Mouse (Mus musculus) CH12.LX (cell line): ENCODE results near the gene Snx5. TPM values are rescaled to one million over a fixed set of nuclear protein-coding genes. Genes with fewer than 3 reads are reported as not detected.

ENCODE experiments used
- DNase-seq: peaks from one replicate; pipeline ENCODE4 v3.0.0-alpha.2; 2013; ENCODE audit errors: extremely low read depth
- H3K27ac ChIP-seq: 2 replicates; pipeline ENCODE4 v1.5.1; 2012; ENCODE audit warnings: low read depth, mild to moderate bottlenecking, control low read depth, moderate library complexity; ENCODE audit not compliant: insufficient read depth
- H3K27me3 ChIP-seq: replicated peaks from 2 replicates; pipeline ENCODE3; 2012; ENCODE audit warnings: inconsistent platforms
- H3K36me3 ChIP-seq, 2 experiments: replicated peaks in 1 of 2; 2 replicates each; pipeline versions ENCODE3 to v1.6.1; 2012; ENCODE audit warnings: inconsistent platforms in 1 of 2, low read length in 1 of 2, mild to moderate bottlenecking in 1 of 2, mixed read lengths in 1 of 2, moderate library complexity in 1 of 2; ENCODE audit not compliant: control insufficient read depth in 1 of 2, insufficient read depth in 1 of 2
- H3K4me1 ChIP-seq, 2 experiments: 2 replicates each; pipeline ENCODE4 v1.6.1; 2012; ENCODE audit warnings: inconsistent platforms in 1 of 2, moderate library complexity in 1 of 2; ENCODE audit not compliant: insufficient read depth in 2 of 2, control insufficient read depth in 1 of 2
- H3K4me2 ChIP-seq: 2 replicates; pipeline ENCODE4 v1.6.1; 2012; ENCODE audit warnings: low read depth, mild to moderate bottlenecking, control low read depth; ENCODE audit not compliant: poor library complexity, insufficient read depth, severe bottlenecking
- H3K4me3 ChIP-seq, 3 experiments: fragments of 150-350 bp in 1 of 3; sonication (generic) in 1 of 3; replicated peaks in 1 of 3; 2 replicates each; pipeline versions ENCODE3 to v1.5.1; 2011 to 2012; ENCODE audit warnings: low read depth in 2 of 3, low read length in 2 of 3, mild to moderate bottlenecking in 2 of 3, moderate library complexity in 2 of 3, control low read depth in 1 of 3, improper control_type of control experiment in 1 of 3, inconsistent platforms in 1 of 3, mixed read lengths in 1 of 3; ENCODE audit not compliant: poor library complexity in 1 of 3
- H3K79me2 ChIP-seq: replicated peaks from 2 replicates; pipeline ENCODE4 v1.6.1; 2012; ENCODE audit warnings: mild to moderate bottlenecking, moderate library complexity; ENCODE audit not compliant: control insufficient read depth, poor library complexity, insufficient read depth, severe bottlenecking; ENCODE audit errors: extremely low read depth
- H3K9ac ChIP-seq: 2 replicates; pipeline ENCODE4 v1.6.1; 2012; ENCODE audit warnings: low read depth, mild to moderate bottlenecking, control low read depth, moderate library complexity; ENCODE audit not compliant: insufficient read depth
- H3K9me3 ChIP-seq: replicated peaks from 2 replicates; pipeline ENCODE3; 2012; ENCODE audit warnings: low read length, inconsistent platforms, mixed read lengths
- BHLHE40 ChIP-seq: IDR thresholded peaks from 2 replicates; pipeline ENCODE4 v1.6.1; 2011; ENCODE audit warnings: mild to moderate bottlenecking, low read depth, low read length, improper control_type of control experiment
- CHD1 ChIP-seq: IDR thresholded peaks from 2 replicates; pipeline ENCODE4 v1.6.1; 2012; ENCODE audit warnings: low read depth, low read length, improper control_type of control experiment, inconsistent platforms
- E2F4 ChIP-seq: IDR thresholded peaks from 2 replicates; pipeline ENCODE4 v1.6.1; 2011; ENCODE audit warnings: low read depth, low read length, improper control_type of control experiment; ENCODE audit not compliant: insufficient replicate concordance
- ELF1 ChIP-seq: IDR thresholded peaks from 2 replicates; pipeline ENCODE4 v1.6.1; 2014; ENCODE audit warnings: low read depth, mild to moderate bottlenecking, inconsistent platforms, low read length, improper control_type of control experiment
- JUN ChIP-seq: IDR thresholded peaks from 2 replicates; pipeline ENCODE4 v1.6.1; 2011; ENCODE audit warnings: low read depth, mild to moderate bottlenecking, low read length, improper control_type of control experiment, moderate library complexity; ENCODE audit not compliant: insufficient read depth
- JUND ChIP-seq: conservative IDR thresholded peaks from 2 replicates; pipeline ENCODE4 v1.6.1; 2011; ENCODE audit warnings: low read depth, low read length, improper control_type of control experiment
- MAFK ChIP-seq: IDR thresholded peaks from 2 replicates; pipeline ENCODE4 v1.6.1; 2011; ENCODE audit warnings: low read length, improper control_type of control experiment; ENCODE audit not compliant: insufficient replicate concordance
- MAZ ChIP-seq: IDR thresholded peaks from 2 replicates; pipeline ENCODE4 v1.6.1; 2012; ENCODE audit warnings: low read depth, mild to moderate bottlenecking, inconsistent platforms, low read length, improper control_type of control experiment, moderate library complexity
- MEF2A ChIP-seq: IDR thresholded peaks from 2 replicates; pipeline ENCODE4 v1.6.1; 2014; ENCODE audit warnings: low read depth, mild to moderate bottlenecking, inconsistent platforms, low read length, improper control_type of control experiment, borderline replicate concordance
- MYC ChIP-seq: IDR thresholded peaks from 2 replicates; pipeline ENCODE4 v1.6.1; 2011; ENCODE audit warnings: low read depth, mild to moderate bottlenecking, improper control_type of control experiment, low read length
- NRF1 ChIP-seq: IDR thresholded peaks from 2 replicates; pipeline ENCODE4 v1.6.1; 2014; ENCODE audit warnings: low read depth, mild to moderate bottlenecking, inconsistent platforms, low read length, improper control_type of control experiment, moderate library complexity
- PAX5 ChIP-seq: IDR thresholded peaks from 2 replicates; pipeline ENCODE4 v1.6.1; 2012; ENCODE audit warnings: low read length, inconsistent platforms, mixed read lengths
- POLR2A ChIP-seq: IDR thresholded peaks from 2 replicates; pipeline ENCODE4 v1.6.1; 2011; ENCODE audit warnings: low read depth, mild to moderate bottlenecking, improper control_type of control experiment, low read length
- POLR2AphosphoS2 ChIP-seq: IDR thresholded peaks from 2 replicates; pipeline ENCODE4 v1.6.1; 2011; ENCODE audit warnings: low read depth, low read length, improper control_type of control experiment
- TBP ChIP-seq: conservative IDR thresholded peaks from 2 replicates; pipeline ENCODE4 v1.6.1; 2011; ENCODE audit warnings: low read depth, low read length, improper control_type of control experiment
- TCF12 ChIP-seq: IDR thresholded peaks from 2 replicates; pipeline ENCODE4 v1.6.1; 2014; ENCODE audit warnings: low read depth, mild to moderate bottlenecking, inconsistent platforms, low read length, improper control_type of control experiment
- USF1 ChIP-seq: IDR thresholded peaks from 2 replicates; pipeline ENCODE4 v1.6.1; 2014; ENCODE audit warnings: low read depth, mild to moderate bottlenecking, inconsistent platforms, low read length, improper control_type of control experiment
- ZC3H11A ChIP-seq: IDR thresholded peaks from 2 replicates; pipeline ENCODE4 v1.6.1; 2012; ENCODE audit warnings: low read depth, mild to moderate bottlenecking, inconsistent platforms, low read length, improper control_type of control experiment
- ZKSCAN1 ChIP-seq: IDR thresholded peaks from 2 replicates; pipeline ENCODE4 v1.6.1; 2012; ENCODE audit warnings: low read depth, inconsistent platforms, low read length, improper control_type of control experiment, borderline replicate concordance
- ZMIZ1 ChIP-seq: IDR thresholded peaks from 2 replicates; pipeline ENCODE4 v1.6.1; 2012; ENCODE audit warnings: low read depth, mild to moderate bottlenecking, inconsistent platforms, low read length, improper control_type of control experiment
- ZNF384 ChIP-seq: IDR thresholded peaks from 2 replicates; pipeline ENCODE4 v1.6.1; 2012; ENCODE audit warnings: low read depth, low read length, improper control_type of control experiment, inconsistent platforms
- dilution Hi-C: fragments of 300-500 bp; cut with MboI; formaldehyde crosslinking; loops from 2 replicates; pipeline ENCODE4 v1.14.3; 2020; ENCODE audit warnings: low sequenced_read_pairs; ENCODE audit not compliant: extremely low pct_unique_long_range_greater_than_20kb, extremely low pct_ligation_motif_present
- in situ Hi-C: fragments of 300-500 bp; cut with MboI; formaldehyde crosslinking; loops from 3 replicates; pipeline ENCODE4 v1.14.3; 2019; ENCODE audit warnings: low sequenced_read_pairs, low pct_ligation_motif_present, low pct_unique_long_range_greater_than_20kb, mixed read lengths
- polyA plus RNA-seq: library from polyadenylated mRNA; unstranded; fragments of >175 nt; gene quantifications from 2 replicates; pipeline ENCODE4 v1.2.1, GENCODE M21; 2012; ENCODE audit warnings: low read depth; ENCODE audit not compliant: insufficient read length
- total RNA-seq, 2 experiments: library from RNA; depleted of rRNA; stranded (reverse); fragments of 300-350 nt in 1 of 2; fragments of >200 nt in 1 of 2; gene quantifications; 2 replicates each; pipeline ENCODE4 v1.2.3; 2012 to 2014

Gene Snx5
- total and polyA plus RNA-seq, 3 experiments, result 380 to 1,220 (median 666) TPM

- no peaks in the 10 kb centered on the region for H3K27me3 ChIP-seq
- no peak overlapping the region for H3K9ac ChIP-seq
- DNase-seq, result no peak
- H3K4me3 ChIP-seq, result no peak overlapping the region
- no peak overlapping the region for H3K27ac ChIP-seq
- H3K9me3 ChIP-seq, result peaks cover 12% of the 10 kb centered on the region
- peaks cover 5 to 9% of the 10 kb centered on the region in 2 experiments for H3K4me1 ChIP-seq
- TF ChIP-seq ZNF384, result peak; percentile 53; the same call in 1 of the 2 replicates
- TF ChIP-seq MYC, result no peak
- TF ChIP-seq MAZ, result no peak
- TF ChIP-seq, all 38 proteins: peak for 1
- in situ Hi-C loops (no loop called here), dilution Hi-C loops (no loop called here)
- no peaks in the 10 kb centered on the region for H3K36me3 ChIP-seq
- no peaks in the 10 kb centered on the region for H3K79me2 ChIP-seq
- H3K4me2 ChIP-seq, result no peak overlapping the region
Observed at GRCm38 (mm10) chr2:144228521-144229346, 42.0 kb downstream of the Snx5 start.

- dilution Hi-C loops, result no loop called here
Observed at GRCm38 (mm10) chr2:144226906-144227586, 43.7 kb downstream of the Snx5 start.

More at GRCm38 (mm10) chr2:144226906-144227586, 43.7 kb downstream of the Snx5 start:
- Histone ChIP-seq H3K79me2 (no peaks in the 10 kb centered on the region), H3K4me2 (no peak overlapping the region), H3K36me3 (no peaks in the 10 kb centered on the region), H3K27me3 (no peaks in the 10 kb centered on the region), H3K9ac (no peak overlapping the region), H3K9me3 (peaks cover 12% of the 10 kb centered on the region), H3K4me1 (peaks cover 6% of the 10 kb centered on the region in 2 experiments; a peak in 3 of 4 replicates), H3K4me3 (no peak overlapping the region), H3K27ac (no peak overlapping the region)
- TF ChIP-seq MEF2A (no peak), MAZ (no peak), PAX5 (no peak), USF1 (no peak), TBP (no peak), ZC3H11A (no peak), POLR2AphosphoS2 (no peak), POLR2A (no peak), JUN (no peak), BHLHE40 (no peak), JUND (no peak), CHD1 (no peak), TCF12 (no peak), NRF1 (no peak), ZKSCAN1 (no peak), MAFK (no peak), ELF1 (no peak), MYC (no peak), E2F4 (no peak), ZMIZ1 (no peak)
- in situ Hi-C loops, result no loop called here
- no peak for DNase-seq
